Mouse (Mus musculus) layer of hippocampus, postnatal 25 days (tissue): Measurements from ENCODE around the gene Arhgap31. TPM values are rescaled to one million over a fixed set of nuclear protein-coding genes. Genes with fewer than 3 reads are reported as not detected.

Source experiments
- DNase-seq, 2 experiments: peaks; one replicate each; pipeline ENCODE4 v3.0.0; 2022; ENCODE audit warnings: mixed read lengths in 2 of 2, low spot score in 1 of 2; ENCODE audit errors: extremely low spot score in 1 of 2
- total RNA-seq, 2 experiments: library from RNA; stranded (reverse); gene quantifications; 2 replicates each; pipeline ENCODE4 v1.2.3; 2021

The Arhgap31 gene
- total RNA-seq = 10 to 100 TPM; 18.1 to 18.7 TPM

GRCm38 (mm10) chr16:38712581-38713403, at the start of gene Arhgap31:
Gene Arhgap31, minus strand, starts transcription at chr16:38713274.
- DNase-seq = peak; percentile 44 to 50

- no peak for DNase-seq
Measured at GRCm38 (mm10) chr16:38762401-38762800, 49.3 kb upstream of the Arhgap31 start.

- DNase-seq = no peak
Measured at GRCm38 (mm10) chr16:38761972-38762371, 48.9 kb upstream of the Arhgap31 start.

- no peak for DNase-seq
Measured at GRCm38 (mm10) chr16:38760834-38761375, 47.8 kb upstream of the Arhgap31 start.

GRCm38 (mm10) chr16:38760239-38760638, 47.2 kb upstream of the Arhgap31 start:
- DNase-seq = no peak

- no peak for DNase-seq
Measured at GRCm38 (mm10) chr16:38758104-38758861, 45.2 kb upstream of the Arhgap31 start.

- no peak for DNase-seq
Measured at GRCm38 (mm10) chr16:38757626-38758025, 44.6 kb upstream of the Arhgap31 start.

GRCm38 (mm10) chr16:38756572-38756971, 43.5 kb upstream of the Arhgap31 start:
- DNase-seq = no peak

- no peak for DNase-seq
Measured at GRCm38 (mm10) chr16:38756177-38756503, 43.1 kb upstream of the Arhgap31 start.

- DNase-seq = no peak
Measured at GRCm38 (mm10) chr16:38755452-38756176, 42.5 kb upstream of the Arhgap31 start.

- DNase-seq = no peak
Measured at GRCm38 (mm10) chr16:38753631-38754030, 40.6 kb upstream of the Arhgap31 start.

- DNase-seq = no peak
Measured at GRCm38 (mm10) chr16:38750803-38751202, 37.7 kb upstream of the Arhgap31 start.

GRCm38 (mm10) chr16:38743941-38744673, 31.0 kb upstream of the Arhgap31 start:
- DNase-seq = no peak

GRCm38 (mm10) chr16:38742659-38743131, 29.6 kb upstream of the Arhgap31 start:
- peak in 1 of 2 experiments; percentile 46 for DNase-seq

GRCm38 (mm10) chr16:38742113-38742658, 29.1 kb upstream of the Arhgap31 start, which contains the start of gene B4galt4:
Gene B4galt4, plus strand, starts transcription at chr16:38742264.
- peak; percentile 70 to 83 for DNase-seq

GRCm38 (mm10) chr16:38741204-38741903, 28.3 kb upstream of the Arhgap31 start:
- DNase-seq = no peak

- DNase-seq = no peak
Measured at GRCm38 (mm10) chr16:38730921-38731320, 17.8 kb upstream of the Arhgap31 start.

- DNase-seq = peak in 1 of 2 experiments; percentile 24
Measured at GRCm38 (mm10) chr16:38729610-38730288, 16.7 kb upstream of the Arhgap31 start.
